Mouse (Mus musculus) gastrocnemius, adult 2 months (tissue): Measurements from ENCODE around the gene Rtl10. TPM values are rescaled to one million over a fixed set of nuclear protein-coding genes. Genes with fewer than 3 reads are reported as not detected.

ENCODE experiments used
- DNase-seq: peaks from one replicate; pipeline ENCODE4 v3.0.0; 2022
- H3K27ac ChIP-seq: fragments of 200-600 bp; 2 replicates; pipeline ENCODE4 v1.8.1; 2022; ENCODE audit warnings: mild to moderate bottlenecking
- H3K4me3 ChIP-seq: fragments of 200-600 bp; 2 replicates; pipeline ENCODE4 v1.8.1; 2022; ENCODE audit warnings: mild to moderate bottlenecking, moderate library complexity
- CTCF ChIP-seq: fragments of 200-600 bp; IDR thresholded peaks from 2 replicates; pipeline ENCODE4 v1.8.1; 2022; ENCODE audit warnings: antibody characterized with exemption, mild to moderate bottlenecking, moderate library complexity
- intact Hi-C: fragments of 180-260 bp; cut with DNase I; formaldehyde crosslinking; loops from one replicate; pipeline ENCODE4 v1.15.1; 2025
- total RNA-seq, 2 experiments: library from RNA; stranded (reverse); gene quantifications; 2 replicates each; pipeline ENCODE4 v1.2.3; 2021

The Rtl10 gene
- total RNA-seq, 2 experiments from 2014 or later: 3.2 to 4.1 TPM

DNA sequence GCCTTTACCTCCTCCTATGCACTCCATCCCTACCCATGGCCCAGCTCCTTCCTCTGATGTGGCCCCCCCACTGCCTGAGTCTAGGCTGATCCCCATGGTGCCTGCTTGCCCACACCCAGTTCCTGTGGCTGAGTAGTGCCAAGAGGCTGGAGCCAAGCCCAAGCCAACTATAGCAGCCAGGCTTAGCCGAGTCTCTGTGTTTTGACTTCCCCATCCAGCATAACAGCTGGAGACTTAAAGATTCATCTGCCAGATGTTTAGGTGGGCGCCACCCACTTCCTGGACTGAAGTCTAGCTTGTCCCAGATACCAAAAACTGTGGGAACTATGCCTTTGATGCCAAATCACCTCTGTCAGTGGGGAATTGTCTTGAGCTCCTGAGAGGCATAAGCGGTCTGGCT is 34.4 kb upstream of the Rtl10 start:
- TF ChIP-seq CTCF: no peak
- peak; percentile 75 for DNase-seq
- intact Hi-C loops: loop anchor here (5.0 kb wide), 1 partner anchor 33 kb away; the partner anchor contains the start of genes Gnb1l and Rtl10
- peak overlapping the region; percentile 64 for H3K27ac ChIP-seq
- H3K4me3 ChIP-seq: no peak overlapping the region

DNA sequence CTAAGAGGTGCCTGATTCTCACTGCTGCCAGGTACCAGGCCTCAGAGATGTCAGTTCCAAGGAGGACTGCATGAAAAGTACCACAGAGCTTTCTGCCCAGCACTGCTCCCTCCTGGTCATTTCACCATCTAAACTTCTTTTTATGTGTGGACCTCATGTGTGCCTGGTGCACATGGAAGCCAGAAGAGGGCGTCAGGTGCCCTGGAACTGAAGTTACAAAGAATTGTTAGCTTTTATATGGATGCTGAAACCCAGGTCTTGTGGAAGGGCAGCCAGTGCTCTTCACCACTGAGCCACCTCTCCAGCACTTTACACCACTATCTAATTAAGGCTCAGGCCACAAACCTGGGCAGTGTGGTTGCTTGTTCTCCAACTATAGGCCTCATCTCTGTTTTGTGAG is 27.9 kb upstream of the Rtl10 start:
- intact Hi-C loops: no loop called here
- Histone ChIP-seq H3K4me3 (no peak overlapping the region), H3K27ac (no peak overlapping the region)
- TF ChIP-seq CTCF: peak; percentile 22; the same call in 1 of the 2 replicates
- DNase-seq: no peak

DNA sequence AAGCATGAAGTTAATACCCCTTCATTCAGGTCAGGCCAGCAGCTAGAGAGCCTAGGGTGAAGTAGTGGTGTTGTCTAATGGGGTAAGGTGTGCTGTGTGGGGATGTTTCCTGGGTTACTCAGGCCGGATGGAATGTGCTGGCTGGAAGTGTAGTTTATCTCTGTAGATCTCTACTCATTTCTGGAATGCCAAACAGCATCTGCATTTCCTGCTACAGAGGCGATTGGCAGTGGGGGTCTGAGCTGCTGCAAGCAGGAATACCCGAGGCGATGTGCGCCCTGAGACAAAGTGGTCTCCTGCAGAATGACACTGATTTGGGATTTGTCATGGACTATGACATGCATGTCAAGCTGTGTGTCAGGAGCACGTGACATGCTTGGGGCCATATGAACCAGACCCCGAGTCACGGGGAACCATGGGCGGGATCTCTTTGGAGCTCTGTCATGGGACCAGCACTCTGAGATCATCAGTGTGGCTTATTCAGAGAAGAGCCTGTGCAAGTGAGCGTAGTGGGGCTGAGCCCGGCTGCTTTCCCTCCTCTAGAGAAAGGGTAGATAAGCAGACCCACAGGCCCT is 27.2 kb upstream of the Rtl10 start:
- no peak overlapping the region for H3K4me3 ChIP-seq
- H3K27ac ChIP-seq: no peak overlapping the region
- no peak for TF ChIP-seq CTCF
- intact Hi-C loops: no loop called here
- no peak for DNase-seq

DNA sequence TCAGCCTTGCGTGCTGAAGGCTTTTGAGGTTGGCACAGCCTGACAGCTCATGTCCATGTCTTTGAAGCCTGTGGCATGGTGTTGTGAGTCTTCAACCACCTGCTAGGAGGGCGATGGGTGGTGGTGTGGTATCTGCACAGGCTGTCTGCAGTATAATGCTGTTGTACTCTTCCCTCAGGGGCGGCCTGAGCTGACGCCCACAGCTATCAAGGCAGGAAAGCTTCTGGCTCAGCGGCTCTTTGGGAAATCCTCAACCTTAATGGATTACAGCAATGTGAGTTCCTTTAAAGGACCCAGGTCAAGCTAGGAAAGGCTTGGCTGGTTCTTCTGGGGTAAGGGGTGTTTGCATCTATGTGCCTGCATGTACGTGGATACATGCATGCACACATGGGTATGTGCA is 26.7 kb upstream of the Rtl10 start:
- Histone ChIP-seq H3K4me3 (no peak overlapping the region), H3K27ac (no peak overlapping the region)
- intact Hi-C loops: no loop called here
- no peak for TF ChIP-seq CTCF
- no peak for DNase-seq

DNA sequence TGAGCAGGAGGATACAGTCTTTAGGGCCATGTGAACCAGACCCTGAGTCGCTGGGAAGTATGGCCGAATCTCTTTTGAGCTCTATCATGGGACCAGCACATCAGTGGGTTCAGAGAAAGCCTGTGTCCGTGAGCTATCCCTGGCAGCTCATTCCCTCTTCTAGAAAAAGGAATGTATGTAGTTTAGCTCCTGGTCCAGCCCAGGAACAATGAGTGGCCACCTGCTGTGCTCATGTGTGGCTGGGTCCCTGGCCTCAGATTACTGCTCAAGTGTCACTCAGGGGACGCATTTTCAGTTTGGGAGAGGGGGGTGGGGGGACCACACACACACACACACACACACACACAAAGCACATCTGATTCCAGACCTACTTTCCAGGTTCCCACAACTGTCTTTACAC is 26.3 kb upstream of the Rtl10 start:
- Histone ChIP-seq H3K27ac (no peak overlapping the region), H3K4me3 (no peak overlapping the region)
- TF ChIP-seq CTCF: no peak
- intact Hi-C loops: no loop called here
- no peak for DNase-seq

DNA sequence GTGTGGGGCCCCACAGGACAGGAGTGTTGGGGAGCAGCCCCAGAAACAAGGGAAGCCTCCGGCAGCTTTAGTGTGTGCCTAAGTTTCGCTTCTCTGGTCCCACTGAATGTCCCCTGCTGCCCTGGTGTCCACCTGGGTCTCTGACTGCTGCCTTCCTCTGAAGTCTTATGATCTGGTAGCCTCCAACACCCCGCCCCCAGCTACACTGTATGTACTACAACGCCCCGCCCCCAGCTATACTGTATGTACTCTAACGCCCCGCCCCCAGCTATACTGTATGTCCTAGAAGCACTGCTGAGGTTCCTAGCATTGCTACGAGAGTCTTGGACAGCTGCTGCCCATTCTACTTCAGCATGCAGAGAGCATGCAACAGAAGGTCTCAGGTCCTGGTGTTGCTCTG is 25.7 kb upstream of the Rtl10 start:
- H3K27ac ChIP-seq: no peak overlapping the region
- TF ChIP-seq CTCF: no peak
- no peak overlapping the region for H3K4me3 ChIP-seq
- intact Hi-C loops: no loop called here
- DNase-seq: no peak

DNA sequence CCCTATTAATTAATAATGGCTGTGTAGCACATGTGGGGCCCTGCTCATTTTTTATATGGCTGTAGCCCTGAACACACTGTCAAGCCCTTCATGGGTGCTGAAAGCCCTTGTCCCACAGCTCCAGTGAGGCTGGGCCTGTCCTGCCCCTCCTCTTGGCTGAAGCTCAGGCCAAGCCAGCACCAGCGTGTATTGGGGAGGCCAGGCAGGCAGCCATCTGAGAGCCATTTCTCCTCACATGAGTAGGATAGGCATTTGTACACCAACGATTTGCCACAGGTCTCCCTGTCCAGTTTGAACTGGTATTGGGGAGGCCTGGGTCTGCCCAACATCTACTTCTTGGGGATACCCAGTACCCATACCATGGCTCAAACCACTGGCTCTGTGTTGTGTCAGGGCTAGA is 24.7 kb upstream of the Rtl10 start:
- DNase-seq: no peak
- TF ChIP-seq CTCF: no peak
- intact Hi-C loops: no loop called here
- Histone ChIP-seq H3K4me3 (no peak overlapping the region), H3K27ac (no peak overlapping the region)

DNA sequence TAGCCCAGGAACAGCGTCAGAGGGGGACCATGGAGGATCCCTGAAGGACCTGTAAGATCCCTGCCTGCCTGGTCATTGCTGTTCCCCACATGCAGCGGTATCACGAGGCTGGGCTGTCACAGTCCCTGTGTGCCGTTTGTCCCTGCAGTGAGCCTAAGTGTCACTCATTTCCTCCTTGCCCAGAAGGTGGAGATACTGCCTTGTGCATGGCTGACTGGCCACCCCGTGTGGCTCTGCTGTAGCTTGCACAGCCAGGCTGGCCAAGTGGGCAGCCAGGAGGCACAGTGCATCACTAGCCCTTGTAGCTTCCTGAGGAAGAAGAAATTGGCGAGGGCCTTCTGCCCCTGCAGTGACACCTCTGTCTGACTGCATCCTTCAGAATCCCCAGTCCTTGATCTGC is 20.7 kb upstream of the Rtl10 start:
- DNase-seq: no peak
- intact Hi-C loops: no loop called here
- Histone ChIP-seq H3K4me3 (no peak overlapping the region), H3K27ac (no peak overlapping the region)
- peak; percentile 9; the same call in 1 of the 2 replicates for TF ChIP-seq CTCF

DNA sequence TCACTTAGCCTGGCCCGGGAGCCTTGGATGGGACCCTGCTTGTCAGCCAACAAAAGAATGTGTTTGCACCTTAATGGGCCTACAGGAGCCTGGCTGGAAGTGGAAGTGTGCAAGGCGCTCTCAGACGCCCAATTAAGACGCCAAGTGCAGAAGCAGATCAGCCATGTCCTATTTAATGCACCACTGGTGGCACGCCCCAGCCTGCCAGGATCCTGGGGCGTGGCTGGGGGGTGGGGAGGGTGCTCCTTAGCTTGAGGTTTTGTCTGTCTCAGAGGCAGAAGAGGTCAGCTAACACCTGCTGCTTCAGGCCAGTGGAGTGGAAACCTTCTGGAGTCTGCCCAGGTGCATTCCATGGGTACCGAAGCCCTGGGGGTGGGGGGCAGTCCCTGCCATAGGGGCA is 19.0 kb upstream of the Rtl10 start:
- no peak for TF ChIP-seq CTCF
- intact Hi-C loops: no loop called here

DNA sequence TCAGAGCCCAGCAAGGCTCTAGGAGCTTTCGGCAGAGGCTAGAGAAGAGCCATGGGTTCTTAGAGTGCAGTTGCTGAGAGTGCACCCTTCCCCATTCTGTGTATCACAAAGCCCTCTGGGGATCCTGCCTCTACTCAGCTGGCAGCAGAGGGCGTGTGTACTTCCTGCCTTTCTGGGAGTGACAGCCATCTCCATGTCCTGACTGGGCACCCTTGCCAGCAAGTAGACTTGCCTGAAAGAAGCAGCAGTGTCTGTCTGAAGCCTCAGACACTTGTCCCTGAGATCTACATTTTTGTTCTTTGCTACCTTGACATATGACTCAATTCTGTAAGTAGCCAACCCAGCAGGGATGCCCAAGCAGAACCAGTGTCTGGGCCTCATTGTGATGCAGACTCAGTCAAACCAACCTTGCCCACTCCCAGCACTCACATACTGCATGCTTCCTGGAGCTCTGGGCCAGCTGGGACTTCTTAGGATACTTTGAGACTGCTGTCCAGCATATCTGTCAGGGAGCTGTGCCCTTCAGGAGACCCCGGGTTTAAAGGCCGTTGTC is 17.7 kb upstream of the Rtl10 start:
- no peak for DNase-seq
- TF ChIP-seq CTCF: no peak; the same call in 1 of the 2 replicates
- intact Hi-C loops: no loop called here
- Histone ChIP-seq H3K27ac (no peak overlapping the region), H3K4me3 (no peak overlapping the region)

More for the DNA sequence above, 19.0 kb upstream of the Rtl10 start:
- no peak for DNase-seq
- Histone ChIP-seq H3K4me3 (no peak overlapping the region), H3K27ac (no peak overlapping the region)

DNA sequence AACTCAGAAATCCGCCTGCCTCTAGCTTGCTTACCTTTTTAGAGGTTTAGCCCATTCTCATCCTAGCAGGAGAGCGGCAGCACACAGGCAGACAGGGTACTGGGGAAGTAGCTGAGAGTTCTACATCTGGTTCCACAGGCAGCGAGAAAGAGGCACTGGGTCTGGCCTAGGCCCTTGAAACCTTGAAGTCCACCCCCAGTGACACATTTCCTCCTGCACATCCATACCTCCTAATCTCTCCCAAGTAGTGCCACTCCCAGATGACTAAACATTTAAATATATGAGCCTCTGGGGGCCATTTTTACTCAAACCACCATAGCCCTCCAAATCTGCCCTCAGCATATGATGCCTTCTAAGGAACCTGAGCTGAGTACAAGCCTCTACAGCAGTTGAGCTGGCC is 16.3 kb upstream of the Rtl10 start:
- intact Hi-C loops: no loop called here
- no peak overlapping the region for H3K4me3 ChIP-seq
- H3K27ac ChIP-seq: no peak overlapping the region
- DNase-seq: no peak
- no peak for TF ChIP-seq CTCF

DNA sequence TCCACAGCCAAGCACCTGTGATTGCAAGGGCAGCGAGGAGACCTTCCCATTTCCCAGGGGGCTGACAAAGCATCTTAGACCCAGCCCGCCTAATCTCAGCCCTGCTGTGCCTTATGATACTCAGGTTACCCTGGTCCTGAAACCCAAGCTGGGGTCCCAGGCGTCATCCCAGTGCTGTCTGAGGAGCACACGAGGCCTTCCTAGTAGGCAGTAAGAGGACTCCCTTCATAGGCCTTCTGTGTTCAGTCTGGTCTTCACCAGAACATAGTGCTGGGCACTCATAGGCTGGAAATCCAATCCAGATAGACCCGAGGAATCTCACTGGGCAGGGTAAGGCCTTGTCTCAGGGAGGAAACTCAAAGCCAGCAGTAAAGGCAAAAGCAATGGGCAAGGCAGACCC is 14.9 kb upstream of the Rtl10 start:
- Histone ChIP-seq H3K27ac (no peak overlapping the region), H3K4me3 (no peak overlapping the region)
- DNase-seq: no peak
- no peak for TF ChIP-seq CTCF
- intact Hi-C loops: no loop called here

DNA sequence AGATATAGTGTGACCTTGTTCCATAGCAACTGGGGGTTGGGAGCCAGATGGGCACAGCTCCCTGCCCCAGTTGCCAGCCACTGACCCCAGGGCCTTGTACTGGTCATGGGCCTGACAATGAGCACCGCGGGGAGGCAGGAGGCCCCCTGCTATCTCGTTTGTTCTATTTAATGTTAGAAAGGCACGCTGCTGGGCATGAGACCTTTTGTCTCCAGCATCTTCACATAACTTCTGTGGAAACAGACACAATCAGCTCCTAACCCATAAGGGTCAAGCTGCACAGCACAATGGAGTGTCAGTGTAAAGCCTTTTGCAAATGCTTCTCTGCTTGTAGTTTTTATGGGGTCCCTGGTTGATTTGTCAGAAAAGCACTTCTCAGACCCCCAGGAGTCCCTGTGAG is 14.3 kb upstream of the Rtl10 start:
- intact Hi-C loops: no loop called here
- H3K4me3 ChIP-seq: no peak overlapping the region
- DNase-seq: no peak
- TF ChIP-seq CTCF: no peak
- no peak overlapping the region for H3K27ac ChIP-seq

DNA sequence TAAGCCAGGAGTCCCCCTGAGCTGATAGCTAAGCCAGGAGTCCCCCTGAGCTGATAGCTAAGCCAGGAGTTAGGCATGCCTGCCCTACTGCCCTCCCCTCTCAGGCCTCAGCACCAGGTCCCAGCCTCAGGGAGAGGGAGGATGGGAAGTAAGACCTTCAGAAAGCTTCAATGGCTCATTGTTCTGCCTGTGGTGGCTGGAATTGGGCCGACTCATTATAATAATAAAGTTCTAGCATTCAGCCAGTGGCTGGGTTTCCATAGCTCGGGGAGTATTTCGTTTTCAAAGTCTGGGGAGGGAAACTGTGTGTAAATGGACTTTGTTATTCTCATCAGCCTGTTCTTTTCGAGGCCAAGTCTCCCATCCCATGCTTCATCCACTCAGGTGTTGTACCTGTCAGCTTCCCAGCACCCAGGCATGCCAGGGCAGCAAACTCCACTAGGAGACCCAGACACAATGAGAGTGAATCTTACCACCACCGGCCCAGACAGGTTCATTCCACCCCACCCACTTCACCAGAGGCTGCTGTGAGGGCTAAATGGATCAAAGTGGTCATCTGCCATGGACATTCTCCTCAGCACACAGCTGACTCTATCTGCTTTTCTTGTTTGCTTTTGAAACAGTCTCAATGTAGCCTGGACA is 13.8 kb upstream of the Rtl10 start:
- TF ChIP-seq CTCF: no peak
- intact Hi-C loops: no loop called here
- H3K4me3 ChIP-seq: no peak overlapping the region
- no peak for DNase-seq
- H3K27ac ChIP-seq: no peak overlapping the region
